Mouse (Mus musculus) brain, embryonic 14.5 days (tissue): Measurements from ENCODE around the gene Sh3d19. TPM values are rescaled to one million over a fixed set of nuclear protein-coding genes. Genes with fewer than 3 reads are reported as not detected.
"Not testable (repeated sequence)": the region's sequence is repeated elsewhere in the genome, so short reads cannot be mapped to it uniquely, and the experiment has no call there.

Experiments used
- DNase-seq: peaks from one replicate; pipeline ENCODE4 v3.0.0-alpha.2; 2011; ENCODE audit warnings: low read depth
- CTCF ChIP-seq: fragments of 200-500 bp; IDR thresholded peaks from 2 replicates; pipeline ENCODE4 v1.5.1; 2012; ENCODE audit warnings: inconsistent platforms, mild to moderate bottlenecking, moderate library complexity, borderline replicate concordance; ENCODE audit not compliant: insufficient read depth, insufficient read length; ENCODE audit errors: extremely low read depth
- POLR2A ChIP-seq: fragments of 200-500 bp; IDR thresholded peaks from 2 replicates; pipeline ENCODE4 v1.6.1; 2012; ENCODE audit warnings: mild to moderate bottlenecking, inconsistent platforms, borderline replicate concordance; ENCODE audit not compliant: poor library complexity, insufficient read depth, insufficient read length, severe bottlenecking; ENCODE audit errors: extremely low read depth
- polyA plus RNA-seq: library from polyadenylated mRNA; depleted of rRNA; stranded (reverse); fragments of >200 nt; gene quantifications from 2 replicates; pipeline ENCODE4 v1.2.3, GENCODE M21; 2012

Gene Sh3d19
- polyA plus RNA-seq, 1 experiment: 19.4 TPM

DNA sequence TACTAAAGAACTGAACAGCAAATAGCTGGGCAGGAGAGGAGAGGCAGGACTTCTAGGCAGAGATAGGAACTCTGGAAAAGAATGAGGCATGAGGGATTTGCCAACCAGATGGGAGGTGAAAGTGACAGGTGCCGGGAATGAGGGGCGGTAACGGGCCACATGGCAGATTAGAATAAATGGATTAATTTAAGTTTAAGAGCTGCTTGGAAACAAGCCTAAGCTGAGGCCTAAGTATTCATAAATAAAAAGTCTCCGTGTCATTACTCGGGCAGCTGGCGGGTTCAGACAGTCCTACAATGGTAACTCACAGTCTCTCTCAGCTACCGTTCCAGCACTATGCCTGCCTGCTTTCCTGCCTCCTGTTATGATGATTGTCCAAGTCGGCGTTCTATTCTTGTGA, 15.6 kb upstream of the Sh3d19 start:
- TF ChIP-seq POLR2A (no peak), CTCF (no peak)
- peak; percentile 63 for DNase-seq

- TF ChIP-seq CTCF (no peak), POLR2A (no peak)
- DNase-seq: no peak
These were observed 15.2 kb upstream of the Sh3d19 start for GRCm38 (mm10) chr3:85955704-85956103.

GRCm38 (mm10) chr3:85959669-85960068, 11.2 kb upstream of the Sh3d19 start:
- TF ChIP-seq POLR2A: no peak

GRCm38 (mm10) chr3:85961134-85961533, 9.8 kb upstream of the Sh3d19 start:
- no peak for DNase-seq
- TF ChIP-seq CTCF (no peak), POLR2A (no peak)

More at GRCm38 (mm10) chr3:85959669-85960068, 11.2 kb upstream of the Sh3d19 start:
- no peak for DNase-seq

DNA sequence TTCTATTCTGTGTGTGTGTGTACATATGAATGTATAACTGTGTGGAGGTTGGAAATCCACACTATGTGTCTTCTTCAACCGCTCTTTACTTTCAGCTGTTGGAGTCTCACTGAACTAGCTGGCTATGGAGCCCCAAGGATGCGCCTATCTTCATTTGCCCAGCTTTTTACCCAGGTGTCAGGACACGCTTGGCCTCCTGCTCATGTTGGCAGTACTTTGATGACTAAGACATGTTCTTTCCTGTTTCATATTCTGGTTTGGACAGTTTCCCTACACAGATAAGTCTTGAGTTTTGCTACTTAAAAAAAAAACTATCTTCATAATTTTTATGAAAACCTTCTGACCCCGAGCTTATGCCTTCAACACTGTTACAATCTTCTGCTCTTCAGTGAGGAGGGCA, 5.4 kb upstream of the Sh3d19 start:
- TF ChIP-seq CTCF: no peak
- no peak for TF ChIP-seq POLR2A
- DNase-seq: no peak

GRCm38 (mm10) chr3:85969040-85969439, 1.9 kb upstream of the Sh3d19 start:
- TF ChIP-seq CTCF (no peak), POLR2A (no peak)
- DNase-seq: no peak

DNA sequence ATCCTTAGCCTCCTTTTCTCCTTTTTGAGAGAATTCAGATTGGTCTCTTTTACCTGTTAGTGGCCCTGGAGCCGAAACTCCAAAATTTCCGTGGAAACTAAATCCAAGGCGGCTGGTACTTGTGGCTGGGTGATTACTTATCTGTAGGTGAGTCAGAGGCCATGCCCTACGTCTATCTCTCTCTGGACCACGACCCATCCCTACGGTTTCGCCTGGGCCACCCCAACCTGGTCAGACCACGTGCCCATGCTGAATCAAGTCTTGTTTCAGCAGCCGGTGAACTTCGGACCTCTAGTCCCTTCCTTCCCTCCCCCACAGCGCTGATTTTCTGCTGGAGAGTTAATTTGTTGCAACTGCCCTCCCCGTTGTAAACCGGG, 678 bp downstream of the Sh3d19 start:
- TF ChIP-seq POLR2A (no peak), CTCF (no peak)
- DNase-seq: peak; percentile 20

GRCm38 (mm10) chr3:85973376-85974140, 2.6 kb downstream of the Sh3d19 start:
- DNase-seq: no peak
- TF ChIP-seq CTCF: no peak
- no peak for TF ChIP-seq POLR2A

DNA sequence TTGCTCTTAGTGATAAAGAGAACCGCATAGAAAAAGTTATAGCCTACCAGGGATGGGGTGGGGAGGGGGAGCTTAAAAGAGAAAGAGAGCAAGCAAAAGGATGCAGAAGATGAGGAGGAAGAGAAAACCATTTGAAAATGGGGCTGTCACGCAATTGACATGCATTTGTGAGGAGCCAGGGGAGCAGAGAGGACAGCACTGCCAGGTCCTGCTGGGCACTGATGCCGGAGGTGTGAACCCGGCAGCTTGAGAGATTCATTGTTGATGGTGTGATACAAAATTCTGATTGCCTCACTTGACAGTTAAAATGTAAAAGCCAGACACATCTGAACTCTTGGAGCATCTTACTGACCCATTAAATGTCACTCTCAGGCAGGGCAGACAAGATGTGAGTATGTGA, 3.5 kb downstream of the Sh3d19 start:
- no peak for DNase-seq
- no peak for TF ChIP-seq CTCF

DNA sequence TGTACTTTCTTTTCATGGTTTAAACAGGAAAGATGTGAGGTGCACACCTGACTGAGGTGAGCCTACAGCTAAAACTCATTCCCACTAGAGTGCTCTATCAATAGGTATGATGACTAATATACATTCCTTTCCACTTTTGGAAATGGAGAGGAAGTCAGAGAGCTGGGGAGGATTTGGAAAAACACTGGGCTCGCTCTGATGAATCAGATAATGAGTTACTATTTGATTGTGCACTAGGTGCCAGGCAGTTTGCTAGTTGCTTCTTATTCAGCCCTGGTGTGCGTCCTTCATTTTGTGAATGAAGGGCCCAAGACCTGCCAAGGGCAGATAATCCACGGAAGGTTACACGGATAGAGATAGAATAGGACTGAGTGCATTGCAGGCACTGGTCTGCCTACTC, 9.1 kb downstream of the Sh3d19 start:
- no peak for DNase-seq
- no peak for TF ChIP-seq POLR2A
- no peak for TF ChIP-seq CTCF

GRCm38 (mm10) chr3:85981761-85982160, 10.9 kb downstream of the Sh3d19 start:
- DNase-seq: not testable (repeated sequence)

DNA sequence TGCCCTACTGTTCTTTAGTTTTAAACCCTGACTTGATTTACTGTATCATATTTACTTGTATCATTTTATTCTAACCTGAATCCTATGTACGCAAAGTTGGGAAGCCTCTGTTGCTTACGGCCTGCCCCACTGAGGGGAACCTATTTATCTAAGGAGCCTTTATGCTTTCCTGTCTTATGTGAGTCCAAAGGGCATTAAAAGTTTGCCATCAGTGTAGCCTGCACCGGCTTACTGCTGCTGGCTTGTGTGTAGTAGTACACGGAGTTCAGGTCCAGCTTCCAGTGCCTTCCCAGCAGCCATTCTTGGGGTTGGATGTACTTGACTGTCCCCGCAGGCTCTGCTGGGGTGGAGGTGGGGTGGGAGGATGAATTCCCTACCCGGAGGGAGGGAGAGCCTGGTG, 13.6 kb downstream of the Sh3d19 start:
- no peak for TF ChIP-seq CTCF

DNA sequence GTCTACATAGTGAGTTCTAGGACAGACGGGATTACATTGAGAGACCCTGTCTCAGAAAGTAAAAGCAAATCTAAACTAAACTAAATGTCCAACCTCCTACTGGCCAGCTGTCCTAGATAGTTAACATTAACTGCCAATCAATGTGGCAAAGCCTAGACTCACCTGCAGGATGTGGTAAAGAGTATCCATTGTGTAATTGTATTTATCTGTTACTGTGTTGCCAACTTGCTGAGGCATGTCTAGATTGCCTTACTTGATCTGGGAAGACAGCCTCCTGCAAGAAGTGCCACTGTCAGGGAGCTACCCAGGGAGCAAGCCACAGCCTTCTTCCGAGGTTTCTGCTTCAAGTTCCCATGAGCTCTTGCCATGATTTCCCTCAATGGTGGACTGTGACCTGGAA, 16.3 kb downstream of the Sh3d19 start:
- TF ChIP-seq POLR2A (no peak), CTCF (no peak)

More for the DNA sequence above, 13.6 kb downstream of the Sh3d19 start:
- DNase-seq: no peak

More for the DNA sequence above, 16.3 kb downstream of the Sh3d19 start:
- DNase-seq: no peak
